Mouse (Mus musculus) cerebellum, adult 2 months (tissue): ENCODE measurements around the gene Tbca.

Experiments used
- CTCF ChIP-seq: fragments of 200-500 bp; IDR thresholded peaks from 2 replicates; pipeline ENCODE4 v1.5.1; 2011; ENCODE audit warnings: low read depth, mild to moderate bottlenecking, control low read depth, low read length, moderate library complexity, borderline replicate concordance; ENCODE audit not compliant: insufficient read depth
- POLR2A ChIP-seq: fragments of 200-500 bp; IDR thresholded peaks from 2 replicates; pipeline ENCODE4 v1.6.1; 2011; ENCODE audit warnings: low read length, control low read depth, borderline replicate concordance; ENCODE audit not compliant: insufficient read depth

DNA sequence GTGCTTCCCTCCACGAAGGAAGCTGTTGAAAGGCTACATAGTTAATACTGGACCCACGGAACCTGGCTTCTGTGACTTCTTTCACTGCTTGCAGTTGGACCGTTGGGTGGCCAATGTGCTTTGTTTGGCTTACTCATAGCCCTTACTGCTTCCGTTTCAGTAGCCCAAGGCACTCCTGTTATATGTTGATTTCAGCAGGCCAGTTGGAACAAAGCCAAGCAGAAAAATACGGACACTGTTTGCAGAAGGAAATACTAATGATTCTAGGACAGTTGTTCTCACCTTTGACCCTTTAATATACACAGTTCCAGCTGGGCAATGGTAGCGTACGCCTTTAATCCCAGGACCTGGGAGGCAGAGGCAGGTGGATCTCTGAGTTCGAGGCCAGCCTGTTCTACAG is 70.5 kb downstream of the Tbca start:
- no peak for TF ChIP-seq CTCF
- TF ChIP-seq POLR2A = no peak
